Comparison of ENCODE assay signal across 9 mouse cellular contexts in the genomic region with DNA sequence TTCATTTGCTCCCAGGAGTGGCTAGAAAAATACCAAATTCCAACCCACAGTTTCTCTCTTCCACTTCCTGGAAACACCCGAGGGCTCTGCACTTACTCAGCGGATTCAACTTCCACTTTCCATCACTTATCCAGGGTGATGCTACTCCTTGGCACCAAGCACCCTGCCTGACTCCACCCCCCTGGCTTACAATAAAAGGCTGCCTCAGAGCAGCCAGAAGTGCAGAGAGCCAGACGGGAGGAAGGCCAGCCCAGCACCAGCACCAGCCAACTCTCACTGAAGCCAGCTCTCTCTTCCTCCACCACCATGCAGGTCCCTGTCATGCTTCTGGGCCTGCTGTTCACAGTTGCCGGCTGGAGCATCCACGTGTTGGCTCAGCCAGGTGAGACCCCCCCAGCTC. TPM values are rescaled to one million over a fixed set of nuclear protein-coding genes. Genes with fewer than 3 reads are reported as not detected.
DNase-seq lines count a peak whose midpoint lies in the region; ATAC-seq and TF ChIP-seq lines count a peak whose summit lies in the region.
"Had no signal": no experiment of that assay in that cellular context is flagged by ENCODE, and none has a peak within 500 bp of the region (broad histone marks: within the 10 kb centered on the region; RNA-seq: fewer than 3 reads in every experiment).

A gene (plus strand): TSS at position 216 of the 400 bp plus-strand sequence.

- peak; percentile 88 for ATAC-seq in hindbrain, postnatal 0 days
- ATAC-seq in hindbrain, embryonic 11.5 days (ENCODE audit: low FRiP score): no peak

- H3K27me3 ChIP-seq in hindbrain, postnatal 0 days (ENCODE audit: insufficient read depth, low read length): no peaks in the 10 kb centered on the region
- no peaks in the 10 kb centered on the region for H3K27me3 ChIP-seq in hindbrain, embryonic 11.5 days (ENCODE audit: control insufficient read depth, insufficient read depth, low read length)

- TF ChIP-seq CTCF in hindbrain, postnatal 0 days (IDR thresholded peaks at IDR 0.05; ENCODE audit: low read depth): no peak

- peaks cover 9% of the 10 kb centered on the region; the same call in 1 of the 2 replicates for H3K4me1 ChIP-seq in hindbrain, postnatal 0 days (ENCODE audit: insufficient read depth, low read length)
- H3K4me1 ChIP-seq in hindbrain, embryonic 11.5 days (replicated peaks; ENCODE audit: control insufficient read depth, insufficient read depth, low read length): no peaks in the 10 kb centered on the region

- DNase-seq in hindbrain, postnatal 0 days (ENCODE audit: low spot score): peak; percentile 81
- no peak for DNase-seq in hindbrain, embryonic 11.5 days (ENCODE audit: low spot score)
- DNase-seq in adrenal gland, postnatal 25 days: peak; percentile 65
- peak; percentile 35 to 55 for DNase-seq in frontal cortex, postnatal 14 days (ENCODE audit: low spot score in 2 of 2)
- DNase-seq in heart, postnatal 36 days: peak; percentile 76
- peak; percentile 55 to 65 for DNase-seq in left cerebral cortex, postnatal 14 days (ENCODE audit: low spot score in 2 of 2)
- DNase-seq in ovary, adult 18-20 months (ENCODE audit: low spot score): peak; percentile 51
- no peak for DNase-seq in retina, embryonic 14.5 days (ENCODE audit: low spot score)

- intact Hi-C loops in heart, postnatal 36 days (cut with DNase I): loop anchor here (2.0 kb wide), 1 partner anchor 39 kb away; no protein-coding TSS in a partner anchor
- intact Hi-C loops in left cerebral cortex, postnatal 14 days (cut with DNase I): loop anchor here (5.0 kb wide), 1 partner anchor 38 kb away; no protein-coding TSS in a partner anchor

- no peaks in the 10 kb centered on the region for H3K9me3 ChIP-seq in hindbrain, postnatal 0 days (ENCODE audit: low read length)
- no peaks in the 10 kb centered on the region for H3K9me3 ChIP-seq in hindbrain, embryonic 11.5 days (ENCODE audit: control insufficient read depth, low read length)

- H3K4me2 ChIP-seq in hindbrain, postnatal 0 days (ENCODE audit: low read depth, low read length): no peak within 1 kb of the TSS
- H3K4me2 ChIP-seq in hindbrain, embryonic 11.5 days (replicated peaks; ENCODE audit: low read depth, low read length): no peak within 1 kb of the TSS

- no peaks in the 10 kb centered on the region for H3K36me3 ChIP-seq in hindbrain, postnatal 0 days (ENCODE audit: insufficient read depth, low read length)
- no peaks in the 10 kb centered on the region for H3K36me3 ChIP-seq in hindbrain, embryonic 11.5 days (ENCODE audit: control insufficient read depth, insufficient read depth, low read length)

- WGBS in hindbrain, postnatal 0 days: 21% methylated on average over 5 of the region's 5 CpGs
- WGBS in hindbrain, embryonic 11.5 days: 35% methylated on average over 5 of the region's 5 CpGs

- H3K9ac ChIP-seq in hindbrain, postnatal 0 days (replicated peaks; ENCODE audit: low read length): no peak within 1 kb of the TSS
- no peak within 1 kb of the TSS for H3K9ac ChIP-seq in hindbrain, embryonic 11.5 days (ENCODE audit: low read depth, low read length)

- H3K4me3 ChIP-seq in hindbrain, postnatal 0 days (ENCODE audit: low read length): no peak within 1 kb of the TSS
- H3K4me3 ChIP-seq in hindbrain, embryonic 11.5 days (ENCODE audit: low read depth, low read length): no peak within 1 kb of the TSS

- no peak within 1 kb of the TSS for H3K27ac ChIP-seq in hindbrain, postnatal 0 days
- no peak within 1 kb of the TSS for H3K27ac ChIP-seq in hindbrain, embryonic 11.5 days (ENCODE audit: low read depth, low read length)

RNA-seq across cellular contexts. Expression of the gene that starts here (rescaled TPM):
- total RNA-seq in hindbrain, postnatal 0 days (2014; rRNA removed): 0.25 TPM in 1 of 2 replicates, not detected in the other
- polyA plus RNA-seq in hindbrain, postnatal 0 days (2015; fragmentation: Nextera tagmentation; extraction: Ambion mirVana): 1.5 and 1.6 TPM in 2 replicates
- 2.3 and 2.4 TPM in 2 replicates for polyA plus RNA-seq in hindbrain, embryonic 11.5 days (2014; fragmentation: Nextera tagmentation; extraction: Ambion mirVana)
- 0.67 TPM in 1 of 2 replicates, not detected in the other for total RNA-seq in adrenal gland, postnatal 25 days (2021)
- 1 to 10 TPM; 1.5 TPM for total RNA-seq in heart, postnatal 36 days (2021)
- total RNA-seq in left cerebral cortex, postnatal 14 days (2021): not detected
- polyA plus RNA-seq: limb, embryonic 11.5 days had no signal

Comparison
In these comparisons a context has a peak if more than half of its experiments do, and no peak if none do; other contexts are left out.
1. DNase-seq: peak in hindbrain, postnatal 0 days (single experiment), frontal cortex, postnatal 14 days (2 of 2), heart, postnatal 36 days (2 of 2) and ovary, adult 18-20 months (single experiment); none in hindbrain, embryonic 11.5 days (single experiment) and retina, embryonic 14.5 days (single experiment).
2. Peak in DNase-seq in adrenal gland, postnatal 25 days; RNA of the gene not detected or under 1 TPM.
3. Peak in DNase-seq in left cerebral cortex, postnatal 14 days; RNA of the gene not detected or under 1 TPM.